Mouse (Mus musculus) heart, adult 2 months (tissue): Measurements from ENCODE around the gene Cux2. TPM values are rescaled to one million over a fixed set of nuclear protein-coding genes. Genes with fewer than 3 reads are reported as not detected.

Experiments
- DNase-seq, 2 experiments: peaks; one replicate each; pipeline ENCODE4 v3.0.0; 2021
- H3K27ac ChIP-seq: fragments of 200-600 bp; 2 replicates; pipeline ENCODE4 v1.8.1; 2022
- H3K27me3 ChIP-seq: fragments of 200-500 bp; 2 replicates; pipeline ENCODE4 v1.6.1; 2012; ENCODE audit warnings: mild to moderate bottlenecking, low read length, inconsistent platforms, mixed read lengths; ENCODE audit not compliant: control insufficient read depth, insufficient read depth
- H3K36me3 ChIP-seq: fragments of 200-500 bp; 2 replicates; pipeline ENCODE4 v1.6.1; 2012; ENCODE audit warnings: low read length, inconsistent platforms; ENCODE audit not compliant: control insufficient read depth, insufficient read depth
- H3K4me1 ChIP-seq: fragments of 200-500 bp; 2 replicates; pipeline ENCODE4 v1.6.1; 2011; ENCODE audit warnings: low read length; ENCODE audit not compliant: control insufficient read depth, insufficient read depth
- H3K4me3 ChIP-seq: fragments of 200-600 bp; 2 replicates; pipeline ENCODE4 v1.8.1; 2022
- H3K79me2 ChIP-seq: fragments of 200-500 bp; replicated peaks from 2 replicates; pipeline ENCODE4 v1.6.1; 2012; ENCODE audit warnings: mild to moderate bottlenecking, inconsistent platforms, low read length, moderate library complexity, mixed read lengths; ENCODE audit not compliant: control insufficient read depth, insufficient read depth
- H3K9ac ChIP-seq: fragments of 200-500 bp; 2 replicates; pipeline ENCODE4 v1.6.1; 2012; ENCODE audit warnings: low read depth, mild to moderate bottlenecking, control low read depth, inconsistent platforms, low read length, mixed read lengths
- CTCF ChIP-seq: fragments of 200-600 bp; IDR thresholded peaks from 2 replicates; pipeline ENCODE4 v1.8.1; 2022; ENCODE audit warnings: antibody characterized with exemption, mild to moderate bottlenecking, moderate library complexity
- EP300 ChIP-seq: fragments of 200-500 bp; IDR thresholded peaks from 2 replicates; pipeline ENCODE4 v1.6.1; 2011; ENCODE audit warnings: low read depth, low read length, control low read depth; ENCODE audit not compliant: insufficient read depth
- POLR2A ChIP-seq: fragments of 200-500 bp; IDR thresholded peaks from 2 replicates; pipeline ENCODE4 v1.6.1; 2011; ENCODE audit warnings: mild to moderate bottlenecking, low read depth, low read length, control low read depth; ENCODE audit not compliant: insufficient read depth
- WGBS: fragments of 180-500 bp; shearing (Covaris S2); methylation state at CpG from one replicate; pipeline ENCODE4 v1.1.7; 2018; 5-methylcytosine and 5-hydroxymethylcytosine counted together
- intact Hi-C: fragments of 180-260 bp; cut with DNase I; formaldehyde crosslinking; loops from one replicate; pipeline ENCODE4 v1.15.1; 2025
- polyA plus RNA-seq: library from polyadenylated mRNA; depleted of rRNA; stranded (reverse); fragments of >200 nt; gene quantifications from 2 replicates; pipeline ENCODE4 v1.2.3, GENCODE M21; 2012
- total RNA-seq, 2 experiments: library from RNA; stranded (reverse); gene quantifications; 2 replicates each; pipeline ENCODE4 v1.2.3; 2021

Cux2 gene
- total and polyA plus RNA-seq, 3 experiments, result 11.4 to 18.4 (median 18.1) TPM

DNA sequence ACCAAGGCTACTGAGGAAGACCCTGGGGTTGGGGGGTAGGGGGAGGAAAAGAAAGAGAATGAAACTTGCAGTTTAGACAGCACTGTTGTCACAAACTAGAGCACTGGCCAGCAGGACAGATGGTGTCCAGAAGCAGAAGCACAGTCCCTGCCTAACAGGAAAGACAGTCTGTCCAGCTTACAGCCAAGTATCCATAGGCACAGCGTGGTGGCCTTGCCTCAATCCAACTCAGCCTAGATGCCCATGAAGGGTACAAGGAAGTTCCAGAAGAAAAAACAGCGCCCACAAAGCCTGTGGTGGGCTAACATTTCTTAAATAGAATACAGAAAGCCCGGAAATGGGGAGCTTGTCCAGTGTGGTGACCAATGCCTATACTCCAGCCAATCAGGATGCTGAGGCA, 224.3 kb downstream of the Cux2 start:
- Histone ChIP-seq H3K27ac (peak overlapping the region; percentile 11; the same call in 1 of the 2 replicates), H3K36me3 (peaks cover 35% of the 10 kb centered on the region), H3K9ac (no peak overlapping the region), H3K4me1 (peaks cover 45% of the 10 kb centered on the region), H3K27me3 (no peaks in the 10 kb centered on the region), H3K4me3 (no peak overlapping the region), H3K79me2 (peaks cover 18% of the 10 kb centered on the region)
- WGBS, result 71% methylated on average over 3 of the region's 3 CpGs
- TF ChIP-seq POLR2A (no peak), EP300 (no peak), CTCF (no peak)
- intact Hi-C loops, result no loop called here
- DNase-seq, result no peak

GRCm38 (mm10) chr5:121824121-121824520, 225.8 kb downstream of the Cux2 start:
- DNase-seq, result peak; percentile 68 to 71
- Histone ChIP-seq H3K4me1 (peaks cover 44% of the 10 kb centered on the region), H3K36me3 (peaks cover 35% of the 10 kb centered on the region), H3K27me3 (no peaks in the 10 kb centered on the region), H3K4me3 (peak overlapping the region; percentile 12; the same call in 1 of the 2 replicates), H3K27ac (peak overlapping the region; percentile 79), H3K79me2 (peaks cover 16% of the 10 kb centered on the region), H3K9ac (peak overlapping the region; percentile 3; the same call in 1 of the 2 replicates)
- intact Hi-C loops, result no loop called here
- 37% methylated on average over 4 of the region's 4 CpGs for WGBS
- TF ChIP-seq CTCF, result no peak
- 0 out of 2 replicates have a peak, but pooled peaks have one; percentile 34 for TF ChIP-seq EP300
- no peak; the same call in 1 of the 2 replicates for TF ChIP-seq POLR2A

- no peak overlapping the region for H3K9ac ChIP-seq
- peak in 1 of 2 experiments; percentile 29 for DNase-seq
- H3K27me3 ChIP-seq, result no peaks in the 10 kb centered on the region
- WGBS, result 88% methylated on average over 1 of the region's 1 CpGs
- no peak overlapping the region for H3K4me3 ChIP-seq
- H3K4me1 ChIP-seq, result peaks cover 44% of the 10 kb centered on the region
- TF ChIP-seq POLR2A, result no peak
- no peak for TF ChIP-seq EP300
- TF ChIP-seq CTCF, result no peak
- peaks cover 35% of the 10 kb centered on the region for H3K36me3 ChIP-seq
- intact Hi-C loops, result no loop called here
- H3K79me2 ChIP-seq, result peaks cover 12% of the 10 kb centered on the region
- peak overlapping the region; percentile 79 for H3K27ac ChIP-seq
Observed at GRCm38 (mm10) chr5:121823668-121824067, 226.2 kb downstream of the Cux2 start.

GRCm38 (mm10) chr5:121822786-121823505, 227.0 kb downstream of the Cux2 start:
- H3K4me1 ChIP-seq, result peaks cover 44% of the 10 kb centered on the region
- peaks cover 6% of the 10 kb centered on the region for H3K79me2 ChIP-seq
- H3K9ac ChIP-seq, result no peak overlapping the region
- 48% methylated on average over 7 of the region's 7 CpGs for WGBS
- TF ChIP-seq CTCF (no peak), POLR2A (no peak), EP300 (0 out of 2 replicates have a peak, but pooled peaks have one; percentile 8)
- DNase-seq, result no peak
- intact Hi-C loops, result no loop called here
- H3K36me3 ChIP-seq, result peaks cover 31% of the 10 kb centered on the region
- no peaks in the 10 kb centered on the region for H3K27me3 ChIP-seq
- peak overlapping the region; percentile 79 for H3K27ac ChIP-seq
- no peak overlapping the region for H3K4me3 ChIP-seq

DNA sequence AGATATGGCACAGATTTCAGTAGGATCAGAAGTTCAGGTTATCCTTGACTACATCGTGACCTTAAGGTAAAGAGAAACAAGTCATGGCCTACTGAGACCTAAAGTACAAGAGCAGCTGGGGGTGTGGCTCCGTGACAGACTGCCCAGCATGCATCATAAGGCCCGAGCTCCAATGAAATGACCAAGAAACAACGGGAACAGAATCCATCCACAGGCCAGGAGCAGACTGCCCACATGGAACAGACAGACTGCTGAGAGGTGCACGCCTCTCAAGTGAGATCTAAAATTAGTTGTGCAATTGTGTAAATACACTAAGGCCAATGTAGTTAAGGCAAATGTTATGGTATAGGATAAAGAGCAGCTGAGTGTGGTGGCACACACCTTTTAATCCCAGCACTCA, 228.3 kb downstream of the Cux2 start:
- peaks cover 24% of the 10 kb centered on the region for H3K36me3 ChIP-seq
- intact Hi-C loops, result no loop called here
- no peak for DNase-seq
- no peak overlapping the region for H3K27ac ChIP-seq
- no peak overlapping the region for H3K9ac ChIP-seq
- no peak overlapping the region for H3K4me3 ChIP-seq
- 44% methylated on average over 5 of the region's 5 CpGs for WGBS
- peaks cover under 1% of the 10 kb centered on the region; the same call in 1 of the 2 replicates for H3K79me2 ChIP-seq
- no peaks in the 10 kb centered on the region for H3K27me3 ChIP-seq
- peaks cover 35% of the 10 kb centered on the region for H3K4me1 ChIP-seq
- no peak for TF ChIP-seq POLR2A
- no peak for TF ChIP-seq EP300
- no peak for TF ChIP-seq CTCF

GRCm38 (mm10) chr5:121821116-121821515, 228.8 kb downstream of the Cux2 start:
- Histone ChIP-seq H3K79me2 (no peaks in the 10 kb centered on the region), H3K4me1 (peaks cover 35% of the 10 kb centered on the region), H3K27ac (no peak overlapping the region; the same call in 1 of the 2 replicates), H3K9ac (no peak overlapping the region), H3K4me3 (no peak overlapping the region), H3K27me3 (no peaks in the 10 kb centered on the region), H3K36me3 (peaks cover 22% of the 10 kb centered on the region)
- TF ChIP-seq CTCF (no peak), EP300 (no peak), POLR2A (no peak)
- intact Hi-C loops, result no loop called here
- DNase-seq, result no peak
- WGBS, result 69% methylated on average over 5 of the region's 5 CpGs
